Mouse (Mus musculus) spleen, adult 12 weeks (tissue): ENCODE measurements at regions not wholly inside any gene's neighbourhood (a gene's known extent, or its start where the extent isn't known, plus 50 kb on each side); places are given as distances from the start of the nearest gene placed in this dataset.

ENCODE experiments used
- DNase-seq: peaks from one replicate; pipeline ENCODE4 v3.0.0; 2022; ENCODE audit warnings: low spot score

DNA sequence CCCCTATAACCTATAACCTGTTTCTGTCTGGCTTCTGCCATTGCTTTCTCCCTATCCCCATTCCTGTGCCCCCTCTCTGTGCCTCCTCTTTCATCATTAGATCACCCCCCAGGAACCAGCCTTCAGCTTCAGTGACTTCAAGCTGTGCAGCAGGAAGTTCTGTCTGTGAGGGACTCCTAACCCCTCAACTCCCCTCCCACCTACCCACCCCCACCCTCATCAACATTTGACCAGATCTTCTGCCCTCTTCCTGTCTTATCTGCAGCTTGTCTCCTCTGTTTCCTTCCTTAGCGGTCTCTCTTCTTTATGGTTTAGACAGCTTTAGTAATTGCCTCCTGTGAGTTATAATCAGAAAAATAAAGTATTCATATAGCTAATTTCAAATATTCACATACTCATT is 266.6 kb upstream of the Gm765 start:
- DNase-seq = no peak

DNA sequence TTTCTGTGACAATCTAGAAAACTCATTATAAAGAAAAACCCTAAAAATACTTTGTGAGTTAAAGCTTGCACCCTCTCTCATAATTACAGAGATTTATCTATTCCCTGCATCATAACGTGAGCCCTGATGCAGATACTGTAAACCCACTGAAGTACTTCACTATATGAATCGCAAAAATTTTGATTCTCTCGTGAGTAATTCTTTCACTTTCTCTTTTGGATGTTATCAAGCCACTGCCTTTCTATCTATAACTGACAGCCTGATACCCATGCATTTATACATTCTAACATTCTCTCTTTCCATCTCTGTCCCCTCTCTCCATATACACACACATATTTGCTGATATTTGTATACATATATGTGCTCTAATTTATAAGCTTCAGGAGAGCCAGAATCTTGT is 264.1 kb upstream of the Gm765 start:
- DNase-seq = no peak

- no peak for DNase-seq
These were observed 255.1 kb upstream of the Gm765 start for GRCm38 (mm10) chr6:98597612-98598011.

- DNase-seq = no peak
These were observed 248.4 kb upstream of the Gm765 start for GRCm38 (mm10) chr6:98590989-98591388.

GRCm38 (mm10) chr6:98588979-98589378 is 246.4 kb upstream of the Gm765 start:
- no peak for DNase-seq

DNA sequence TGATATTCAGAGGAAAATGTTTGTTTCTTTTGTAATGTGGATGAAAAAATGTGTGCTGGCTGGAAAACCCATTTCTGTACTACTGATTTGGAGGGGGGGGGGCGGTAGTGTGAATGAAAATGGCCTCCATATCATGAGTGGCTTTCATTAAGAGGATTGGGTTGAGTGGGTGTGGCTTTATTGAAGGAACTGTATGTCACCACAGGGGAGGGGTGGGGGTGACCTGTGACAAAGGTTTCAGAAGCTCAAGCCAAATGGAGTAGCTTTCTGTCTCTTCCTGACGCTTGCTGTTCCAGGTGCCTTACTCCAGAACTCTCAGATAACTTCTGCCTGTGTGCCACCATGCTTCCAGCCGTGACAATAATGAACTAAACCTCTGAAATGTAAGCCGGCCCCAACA is 242.0 kb upstream of the Gm765 start:
- no peak for DNase-seq

DNA sequence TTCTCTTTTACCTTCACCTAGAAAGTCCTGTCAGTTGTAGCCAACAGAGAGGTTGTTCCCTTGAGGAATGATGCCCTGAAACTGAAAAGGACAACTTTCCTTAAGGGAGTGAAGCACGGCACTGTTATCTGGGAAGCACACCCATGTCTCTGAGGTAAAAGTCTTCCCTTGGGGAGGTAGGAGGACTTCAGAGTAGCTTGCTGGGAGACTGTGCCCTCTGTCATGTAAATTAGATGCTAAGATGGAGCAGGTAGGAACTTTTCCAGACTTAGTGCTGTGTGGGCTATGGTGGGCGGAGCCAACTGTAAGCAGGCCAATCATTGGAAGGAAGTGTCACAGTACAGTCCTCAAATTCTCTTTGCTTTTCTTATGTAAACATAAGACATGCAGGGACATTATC is 240.3 kb upstream of the Gm765 start:
- no peak for DNase-seq

GRCm38 (mm10) chr6:98575227-98575626 is 232.7 kb upstream of the Gm765 start:
- DNase-seq = no peak

- DNase-seq = no peak
These were observed 213.1 kb upstream of the Gm765 start for GRCm38 (mm10) chr6:98555702-98556101.

DNA sequence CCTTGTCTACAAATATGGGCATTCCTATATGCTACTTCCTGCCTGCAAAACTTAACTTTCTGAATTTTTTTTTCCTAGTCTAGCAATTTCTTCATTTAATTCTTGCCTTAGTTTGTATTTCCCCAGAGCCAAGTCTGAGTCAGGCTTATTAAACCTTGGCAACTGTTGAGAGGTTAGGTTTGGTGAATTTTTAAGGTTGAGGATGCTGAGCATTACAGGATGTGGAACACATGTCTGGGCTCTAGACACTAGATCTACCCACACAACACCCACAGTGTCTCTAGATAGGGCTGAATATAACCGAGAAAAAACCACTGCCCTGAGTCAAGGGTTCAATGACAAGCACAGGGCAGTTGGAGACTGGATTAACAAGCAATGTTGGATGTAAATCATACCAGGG is 211.4 kb upstream of the Gm765 start:
- no peak for DNase-seq

- no peak for DNase-seq
These were observed 209.2 kb upstream of the Gm765 start for GRCm38 (mm10) chr6:98551781-98552180.

DNA sequence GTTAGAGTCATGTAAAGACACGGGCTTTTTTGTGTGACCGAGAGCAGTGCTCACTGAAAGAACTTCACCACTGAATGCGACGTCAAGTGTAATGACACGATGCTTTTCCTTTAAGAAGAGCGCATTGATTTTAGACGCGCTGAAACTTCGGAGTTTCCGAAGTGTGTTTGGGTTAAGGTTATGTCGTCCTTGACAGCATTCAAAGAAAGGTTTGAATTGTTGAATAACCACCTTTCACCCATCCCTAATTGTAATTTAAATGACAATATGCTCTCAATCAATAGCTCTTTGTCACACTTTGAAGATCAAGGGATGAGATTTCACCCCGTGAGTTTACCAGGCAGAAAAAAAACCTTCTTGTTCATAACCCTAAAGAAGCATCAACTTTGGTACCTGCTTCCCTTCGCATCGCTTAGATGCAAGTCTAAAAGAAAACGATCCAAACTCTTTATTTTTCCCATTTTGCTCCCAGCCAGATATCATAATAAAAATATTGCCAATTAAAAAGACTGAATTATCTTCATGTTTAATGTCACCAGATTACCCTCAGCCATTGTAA is 184.4 kb upstream of the Gm765 start:
- DNase-seq = no peak

GRCm38 (mm10) chr6:98525286-98525685 is 182.7 kb upstream of the Gm765 start:
- peak; percentile 4 for DNase-seq

DNA sequence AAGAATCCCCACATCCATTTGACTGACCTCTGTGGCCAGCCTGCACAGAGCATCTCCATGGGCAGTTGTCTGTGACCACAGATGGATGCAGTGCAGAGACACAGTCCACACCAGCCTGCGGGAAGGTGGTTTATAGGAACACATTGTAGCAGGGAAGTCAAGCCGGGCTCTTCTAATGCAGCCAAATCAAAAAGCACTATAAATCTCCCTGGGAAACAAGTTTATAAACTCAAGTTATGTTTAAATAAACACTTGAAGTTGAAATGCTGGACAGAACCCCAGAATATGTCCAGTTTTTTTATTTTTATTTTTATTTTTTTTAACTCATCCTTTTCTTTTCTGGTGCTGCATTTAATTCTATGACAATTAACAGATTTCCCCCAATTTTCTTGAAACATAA is 182.1 kb upstream of the Gm765 start:
- no peak for DNase-seq

- no peak for DNase-seq
These were observed 179.0 kb upstream of the Gm765 start for GRCm38 (mm10) chr6:98521526-98521925.

- DNase-seq = no peak
These were observed 172.3 kb upstream of the Gm765 start for GRCm38 (mm10) chr6:98514826-98515225.

DNA sequence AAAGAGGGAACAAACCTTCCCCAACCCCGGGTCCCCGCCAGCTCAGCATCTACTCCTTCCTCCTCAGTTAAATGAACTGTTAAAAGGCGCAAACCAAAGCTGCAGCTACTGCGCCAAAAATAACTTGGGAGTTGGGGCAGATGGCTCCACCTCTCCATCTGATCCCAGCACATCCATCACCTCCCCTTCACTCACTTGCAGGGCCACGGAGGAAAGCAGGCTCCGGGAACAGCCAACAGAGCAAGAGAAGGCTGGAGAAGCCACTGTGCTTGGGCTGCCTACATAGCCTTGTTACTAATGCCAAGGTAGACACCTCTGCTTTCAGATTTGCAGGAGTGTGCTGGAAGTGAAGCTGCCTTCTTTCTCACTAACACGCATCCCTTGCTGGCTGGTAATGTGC is 171.8 kb upstream of the Gm765 start:
- no peak for DNase-seq

- no peak for DNase-seq
These were observed 170.7 kb upstream of the Gm765 start for GRCm38 (mm10) chr6:98513217-98513616.

DNA sequence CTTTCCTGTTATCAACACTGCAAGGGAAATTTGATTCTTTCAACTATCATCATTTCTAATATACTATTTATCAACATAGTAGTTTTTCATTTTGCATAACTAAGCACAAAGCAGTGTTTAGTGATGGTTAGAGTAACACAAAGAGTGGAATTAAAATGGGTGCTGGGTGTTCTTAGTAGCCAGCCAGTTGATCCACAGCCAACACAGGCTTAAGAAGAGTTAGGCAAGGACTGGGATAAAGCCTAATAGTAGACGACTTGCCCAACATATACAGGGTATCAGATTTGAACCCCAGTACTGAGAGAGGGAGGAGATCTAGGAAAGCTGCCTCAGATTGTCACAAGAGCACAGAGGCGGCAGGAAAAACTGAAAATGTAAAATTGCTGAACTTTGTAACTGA is 160.2 kb upstream of the Gm765 start:
- DNase-seq = no peak

GRCm38 (mm10) chr6:98499721-98500120 is 157.2 kb upstream of the Gm765 start:
- DNase-seq = no peak

- no peak for DNase-seq
These were observed 144.1 kb upstream of the Gm765 start for GRCm38 (mm10) chr6:98486626-98487025.

GRCm38 (mm10) chr6:98483319-98484123 is 141.0 kb upstream of the Gm765 start:
- DNase-seq = no peak

GRCm38 (mm10) chr6:98482319-98482718 is 139.8 kb upstream of the Gm765 start:
- no peak for DNase-seq

GRCm38 (mm10) chr6:98467563-98467962 is 125.0 kb upstream of the Gm765 start:
- no peak for DNase-seq
